Mouse (Mus musculus) brain, embryonic 14.5 days (tissue): ENCODE data around the gene Zfp169.

ENCODE experiments used
- CTCF ChIP-seq: fragments of 200-500 bp; IDR thresholded peaks from 2 replicates; pipeline ENCODE4 v1.5.1; 2012; ENCODE audit warnings: inconsistent platforms, mild to moderate bottlenecking, moderate library complexity, borderline replicate concordance; ENCODE audit not compliant: insufficient read depth, insufficient read length; ENCODE audit errors: extremely low read depth
- POLR2A ChIP-seq: fragments of 200-500 bp; IDR thresholded peaks from 2 replicates; pipeline ENCODE4 v1.6.1; 2012; ENCODE audit warnings: mild to moderate bottlenecking, inconsistent platforms, borderline replicate concordance; ENCODE audit not compliant: poor library complexity, insufficient read depth, insufficient read length, severe bottlenecking; ENCODE audit errors: extremely low read depth

GRCm38 (mm10) chr13:48498676-48499075 is 14.6 kb downstream of the Zfp169 start:
- TF ChIP-seq POLR2A, result no peak
- no peak for TF ChIP-seq CTCF
